Mouse (Mus musculus) testis, adult 2 months (tissue): ENCODE data around the gene Pip5k1c.

ENCODE experiments used
- CTCF ChIP-seq: fragments of 200-500 bp; IDR thresholded peaks from 2 replicates; pipeline ENCODE4 v1.5.1; 2012; ENCODE audit warnings: low read depth, mild to moderate bottlenecking, inconsistent platforms, low read length, moderate library complexity; ENCODE audit not compliant: control insufficient read depth, insufficient read depth, insufficient replicate concordance
- POLR2A ChIP-seq: fragments of 200-500 bp; IDR thresholded peaks from 2 replicates; pipeline ENCODE4 v1.6.1; 2012; ENCODE audit warnings: low read depth, mild to moderate bottlenecking, inconsistent platforms, low read length, moderate library complexity; ENCODE audit not compliant: control insufficient read depth

- no peak for TF ChIP-seq POLR2A
- no peak for TF ChIP-seq CTCF
Observed at GRCm38 (mm10) chr10:81367207-81367495, 74.4 kb downstream of the Pip5k1c start.
